Mouse (Mus musculus): ENCODE results near the gene Nadk2. TPM values are rescaled to one million over a fixed set of nuclear protein-coding genes. Genes with fewer than 3 reads are reported as not detected.

Gene Nadk2
- total RNA-seq, 2 experiments from 2014 or later = 28.1 TPM

DNA sequence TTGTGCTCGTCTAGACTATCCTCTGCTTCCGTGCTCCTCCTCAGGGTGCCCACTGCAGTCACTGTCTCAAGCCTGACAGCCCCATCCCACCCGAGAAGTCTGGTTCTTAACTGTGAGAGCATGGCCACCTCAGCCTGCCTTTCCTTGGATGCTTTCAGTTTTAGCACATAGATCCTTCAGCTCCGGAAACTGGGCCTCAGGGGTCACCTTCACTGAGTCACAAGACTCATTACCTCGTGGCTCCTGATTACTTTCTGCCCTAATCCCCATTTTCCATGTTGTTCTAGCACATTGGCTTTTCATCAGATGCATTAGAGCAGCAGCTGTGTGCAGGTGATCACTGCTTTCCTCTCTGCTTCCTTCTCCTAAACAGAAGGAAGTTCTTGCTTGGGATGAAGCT, 16.4 kb downstream of the Nadk2 start:
- intact Hi-C loops (cut with DNase I) = no loop called here
- DNase-seq = no peak

DNA sequence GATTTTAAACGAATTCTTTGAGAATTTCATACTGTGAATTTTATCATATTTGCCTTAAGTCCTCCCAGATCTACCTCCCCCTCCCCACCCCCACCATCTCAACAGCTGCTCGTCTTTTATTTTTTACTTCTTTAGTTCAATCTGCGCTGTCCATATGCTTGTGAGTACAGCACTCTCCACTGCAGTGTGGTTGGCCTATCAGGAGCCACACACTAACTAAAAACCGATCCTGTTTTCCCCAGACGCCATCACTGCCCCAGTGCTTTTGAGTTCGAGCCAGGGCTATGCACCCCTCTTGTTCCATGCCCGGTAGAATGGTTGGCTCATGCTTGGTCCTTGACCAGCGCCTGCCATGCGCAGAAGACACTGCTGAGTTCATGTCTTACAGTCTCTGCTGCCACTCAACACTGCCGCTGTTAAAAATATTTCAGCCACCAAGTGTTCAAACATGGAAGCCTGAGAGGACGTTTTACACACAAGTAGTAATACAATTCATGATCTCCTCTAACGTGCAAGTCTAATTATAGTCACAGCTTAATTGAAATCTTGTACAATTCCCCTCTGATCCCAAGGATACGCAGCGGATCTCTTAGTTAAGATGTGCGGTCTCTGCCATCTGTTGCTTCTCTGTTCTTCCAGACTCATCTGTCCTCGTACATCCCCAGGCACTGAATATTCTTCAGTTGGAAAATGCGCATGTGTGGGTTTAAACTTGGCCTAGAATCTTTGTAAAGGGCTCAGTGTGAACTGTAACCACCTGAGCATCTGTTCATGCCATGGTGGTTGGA, 17.0 kb downstream of the Nadk2 start:
- intact Hi-C loops (cut with DNase I) = no loop called here
- DNase-seq = no peak

DNA sequence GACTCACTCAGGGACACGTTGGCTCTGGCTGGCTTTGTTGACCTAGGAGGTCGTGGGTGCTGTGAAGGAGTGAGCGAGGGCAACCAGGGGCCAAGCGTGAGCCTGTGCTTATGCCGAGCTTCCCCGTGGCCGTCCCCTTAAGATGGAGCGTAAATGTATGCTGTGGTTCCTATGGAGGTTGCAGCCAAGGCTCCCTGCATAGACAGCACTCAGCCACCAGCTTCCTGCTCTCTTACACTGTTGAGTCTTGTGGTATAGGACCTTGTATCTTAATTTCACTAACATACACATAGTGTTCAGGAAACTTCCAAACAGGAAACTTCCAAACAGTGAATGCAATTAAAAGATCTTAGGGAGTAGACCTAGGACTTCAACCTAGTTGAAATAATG, 17.6 kb downstream of the Nadk2 start:
- intact Hi-C loops (cut with DNase I) = no loop called here
- no peak for DNase-seq

DNA sequence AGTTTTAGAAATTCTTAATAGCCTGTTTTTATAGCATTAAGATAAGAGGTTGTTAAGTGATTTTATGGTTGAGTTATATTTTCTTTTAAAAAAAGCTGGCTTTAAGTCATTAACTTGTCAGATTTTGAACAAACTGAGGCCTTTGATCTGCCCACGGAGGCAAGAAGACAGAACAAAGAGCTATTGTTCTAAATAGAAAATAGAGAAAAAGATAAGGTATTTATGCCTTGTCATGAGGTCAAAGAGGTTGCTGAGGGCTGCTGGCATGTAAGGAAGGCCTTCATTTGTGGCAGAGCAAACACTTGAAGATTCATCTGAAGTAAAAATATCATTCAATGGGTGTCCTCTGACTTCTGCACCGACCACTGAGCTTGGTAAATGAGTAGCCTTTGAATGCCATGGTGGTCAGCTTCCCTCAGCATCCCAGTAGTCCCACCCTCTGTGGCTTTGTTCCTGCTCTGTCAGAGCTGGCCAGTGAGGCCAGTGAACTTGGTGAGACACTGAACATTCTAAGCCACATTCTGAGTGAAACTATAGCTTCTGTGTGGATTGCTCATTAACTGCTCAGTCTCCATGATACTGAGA, 18.2 kb downstream of the Nadk2 start:
- no peak for DNase-seq
- intact Hi-C loops (cut with DNase I) = no loop called here

DNA sequence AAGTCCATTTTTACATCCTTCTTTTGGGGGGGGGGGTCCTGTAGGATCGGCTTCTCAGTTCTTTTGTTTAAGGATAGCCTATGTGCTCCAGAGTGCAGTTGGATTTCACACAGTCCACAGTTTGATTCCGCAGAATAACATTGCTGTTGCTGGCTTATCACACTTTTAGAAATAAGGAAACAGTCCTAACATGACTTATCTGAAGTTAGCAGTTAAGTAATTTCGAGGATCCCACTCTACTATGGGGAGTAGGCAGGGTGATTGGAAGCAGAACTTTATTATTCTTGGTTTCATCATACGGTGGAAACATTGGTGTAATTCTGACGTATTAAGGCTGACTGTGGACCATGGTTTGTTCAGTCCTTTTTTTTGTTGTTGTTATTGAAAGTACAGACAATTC, 19.6 kb downstream of the Nadk2 start:
- intact Hi-C loops (cut with DNase I) = no loop called here

DNA sequence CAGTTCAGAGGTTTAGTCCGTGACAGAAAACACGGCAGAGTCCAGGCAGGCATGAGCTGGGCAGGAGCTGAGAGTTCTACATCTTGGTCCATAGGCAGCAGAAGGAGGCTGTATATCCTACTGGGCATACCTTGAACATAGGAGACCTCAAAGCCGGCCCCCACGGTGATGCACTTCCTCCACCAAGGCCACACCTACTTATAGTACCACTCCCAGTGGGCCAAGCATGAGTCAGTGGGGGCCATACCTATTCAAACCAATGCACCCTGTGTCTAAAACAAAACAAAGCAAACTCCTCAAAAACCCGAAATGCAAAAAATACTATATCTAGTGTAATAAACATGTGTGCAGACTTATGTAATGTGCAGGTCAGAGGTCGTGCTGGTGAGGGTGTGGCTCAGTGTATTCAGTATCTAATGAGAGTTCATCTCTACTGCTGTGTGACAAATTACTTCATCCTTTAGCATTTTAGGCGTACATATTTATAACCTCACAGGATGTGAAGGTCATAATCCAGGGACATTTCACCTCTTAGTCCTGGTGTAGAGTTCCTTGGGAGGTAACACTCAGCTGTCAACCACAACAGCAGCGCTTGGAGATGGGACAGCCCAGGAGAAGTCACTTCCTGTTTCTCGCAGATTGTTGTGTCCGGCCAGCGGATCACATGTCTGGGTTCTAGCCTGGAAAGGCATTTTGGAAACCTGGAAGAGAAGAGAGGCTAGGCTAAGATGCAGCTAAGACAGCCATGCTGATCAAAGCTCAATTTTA, 22.7 kb downstream of the Nadk2 start:
- DNase-seq = no peak
- intact Hi-C loops (cut with DNase I) = no loop called here

More for the DNA sequence above, 19.6 kb downstream of the Nadk2 start:
- DNase-seq = no peak

DNA sequence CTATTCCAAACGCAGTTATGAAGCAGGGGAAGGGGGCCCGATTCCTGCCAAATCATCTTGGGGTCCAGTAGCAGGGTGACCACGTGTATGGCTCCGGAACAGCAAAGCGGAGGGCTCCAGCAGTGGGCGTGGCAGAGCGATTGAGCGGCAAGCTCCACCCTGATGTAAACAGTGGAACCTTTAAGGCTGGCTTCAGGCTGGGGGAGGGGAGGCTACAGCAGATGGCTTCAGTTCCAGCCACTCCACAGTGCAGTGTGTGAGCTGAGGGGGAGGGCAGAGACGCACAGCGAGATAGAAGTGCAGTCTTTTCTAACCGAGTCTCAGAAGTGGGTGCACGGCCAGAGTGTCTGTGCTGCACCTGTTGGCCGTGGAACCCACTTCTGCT, 23.3 kb downstream of the Nadk2 start:
- intact Hi-C loops (cut with DNase I) = no loop called here
- DNase-seq = peak; percentile 64

DNA sequence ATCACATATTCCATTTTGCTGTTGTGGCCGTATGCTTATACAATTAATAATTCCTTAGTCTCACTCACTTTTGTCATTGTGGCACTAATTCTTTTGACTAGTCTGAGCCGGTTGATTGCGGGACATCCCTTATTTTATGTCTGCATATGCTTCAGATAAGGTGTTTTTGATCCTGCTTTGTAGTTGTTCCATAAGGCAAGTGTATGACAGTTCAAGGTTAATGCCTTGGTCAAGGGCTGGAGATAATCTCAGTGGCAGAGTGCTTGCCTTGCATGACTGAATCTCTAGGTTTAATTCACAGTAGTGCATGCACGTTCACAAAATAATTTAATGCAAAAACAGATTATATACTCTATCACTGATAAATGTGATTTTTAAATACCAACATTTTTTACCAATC, 25.8 kb downstream of the Nadk2 start:
- DNase-seq = no peak
- intact Hi-C loops (cut with DNase I) = no loop called here

DNA sequence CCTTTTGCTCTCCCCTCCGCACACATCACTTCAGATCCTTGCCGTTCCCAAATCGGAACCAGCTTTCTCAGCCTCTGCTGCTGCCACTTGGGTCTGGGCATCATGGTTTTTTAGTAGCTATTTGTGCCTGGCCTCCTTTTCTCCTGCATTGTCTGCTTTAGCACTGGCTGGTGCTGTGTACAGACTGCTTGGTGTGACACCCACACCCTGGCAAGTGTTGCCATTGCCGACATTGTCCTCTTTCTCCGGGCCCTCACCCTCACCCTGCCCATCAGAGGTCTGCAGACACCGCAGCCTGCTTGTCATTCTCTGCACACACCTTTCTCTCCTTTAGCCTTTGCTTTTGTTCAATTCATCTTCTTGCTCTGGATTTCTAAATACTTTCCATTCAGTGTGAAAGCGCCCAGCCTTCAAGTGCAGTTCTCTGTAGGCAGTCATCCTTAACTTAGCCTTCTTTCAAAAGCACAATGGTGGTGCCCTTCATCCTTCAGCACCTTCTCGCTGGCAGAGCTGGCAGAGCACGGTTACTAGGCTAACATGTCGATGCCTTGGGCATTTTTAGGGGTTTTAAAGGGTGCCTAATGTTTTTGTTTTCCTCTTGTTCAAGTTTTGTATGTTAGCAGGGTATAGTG, 29.5 kb downstream of the Nadk2 start:
- intact Hi-C loops (cut with DNase I) = no loop called here
- DNase-seq = no peak

DNA sequence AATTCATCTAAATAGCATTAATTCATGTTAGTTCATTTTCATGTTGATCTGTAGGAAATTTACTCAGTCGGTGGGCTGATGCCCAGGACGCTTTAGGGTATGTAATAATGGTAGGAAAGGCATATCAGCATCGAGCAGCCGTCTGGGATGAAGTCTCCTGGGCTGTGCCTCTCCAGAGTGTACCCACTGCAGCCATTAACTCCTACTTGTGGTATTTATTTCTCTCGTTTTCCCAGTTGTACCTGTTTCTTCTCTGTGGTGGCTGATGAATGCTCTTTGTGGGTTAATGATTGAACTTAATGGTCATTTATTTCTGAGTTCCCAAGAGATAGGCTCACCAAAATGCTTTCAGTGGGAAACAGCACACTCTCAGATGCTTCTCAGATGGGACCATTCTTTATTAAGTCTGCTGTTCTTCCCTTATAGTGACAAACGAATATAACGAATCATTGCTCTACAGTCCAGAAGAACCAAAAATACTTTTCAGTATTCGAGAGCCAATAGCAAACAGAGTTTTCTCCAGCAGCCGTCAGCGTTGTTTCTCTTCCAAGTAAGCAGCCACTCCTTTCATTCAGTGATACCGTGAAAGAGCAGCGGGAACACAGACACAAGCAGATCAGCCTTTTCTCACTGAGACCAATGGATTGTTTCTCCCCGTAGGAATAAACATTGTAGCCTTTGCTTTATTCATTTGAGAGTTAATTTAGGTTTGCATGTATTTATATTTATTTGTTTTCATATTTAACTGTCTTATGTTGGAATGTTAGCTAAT, 35.4 kb downstream of the Nadk2 start:
- intact Hi-C loops (cut with DNase I) = no loop called here
- no peak for DNase-seq

DNA sequence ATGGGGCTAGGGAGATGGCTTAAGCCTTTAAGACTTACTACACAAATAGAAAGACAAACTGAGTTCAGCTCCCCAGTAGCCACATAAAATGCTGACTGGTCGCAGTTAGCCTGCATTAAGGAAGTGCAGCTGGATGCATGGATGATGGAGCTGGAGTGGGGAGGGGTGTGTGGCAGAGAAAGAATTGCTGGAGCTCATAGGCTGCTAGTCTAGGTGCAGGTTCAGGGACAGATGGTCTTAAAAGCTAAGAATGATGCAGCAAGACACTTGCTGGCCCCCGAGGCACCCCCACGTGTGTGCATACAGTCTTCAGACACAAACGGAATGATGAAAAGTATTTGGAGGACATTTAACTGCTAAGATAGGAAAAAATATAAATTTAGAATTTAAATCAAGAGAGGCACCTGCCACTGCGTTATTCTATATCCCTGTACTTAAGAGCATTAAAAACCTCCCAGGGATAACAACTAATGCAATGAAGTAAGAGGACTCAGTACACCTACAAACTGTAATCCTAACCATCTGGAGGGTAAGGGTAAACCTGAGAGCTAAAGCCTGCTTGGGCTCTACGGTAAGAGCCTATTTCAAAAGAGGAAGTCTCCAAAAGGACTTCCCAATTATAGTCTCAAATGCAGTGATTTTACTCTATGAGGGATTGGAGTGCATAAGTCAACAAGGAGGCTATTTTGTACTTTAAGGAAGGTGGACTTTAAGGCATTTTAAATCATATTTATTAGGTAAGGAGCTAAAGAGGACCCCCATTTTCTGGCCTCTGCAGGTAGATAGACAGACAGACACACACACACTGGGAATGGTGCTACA, 39.7 kb downstream of the Nadk2 start:
- intact Hi-C loops (cut with DNase I) = no loop called here
- no peak for DNase-seq

DNA sequence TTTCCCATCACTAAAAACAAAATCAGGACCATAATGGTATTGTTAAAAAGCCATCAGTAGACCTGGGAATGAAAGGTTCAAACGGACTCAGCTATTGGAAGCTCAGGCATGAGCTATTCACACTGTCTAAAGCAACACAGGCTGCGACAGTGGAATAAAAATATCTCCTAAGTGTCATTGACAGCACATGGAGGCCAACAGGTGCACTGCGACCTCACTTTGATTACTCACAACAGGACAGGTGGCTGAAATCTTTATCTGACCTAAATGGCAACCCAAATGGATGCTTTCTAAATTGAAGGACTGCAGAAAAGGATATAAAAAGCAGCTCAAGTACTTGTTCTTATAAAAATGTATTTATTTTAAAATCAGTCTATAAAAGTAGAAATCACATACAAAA, 40.6 kb downstream of the Nadk2 start:
- intact Hi-C loops (cut with DNase I) = no loop called here
- no peak for DNase-seq

DNA sequence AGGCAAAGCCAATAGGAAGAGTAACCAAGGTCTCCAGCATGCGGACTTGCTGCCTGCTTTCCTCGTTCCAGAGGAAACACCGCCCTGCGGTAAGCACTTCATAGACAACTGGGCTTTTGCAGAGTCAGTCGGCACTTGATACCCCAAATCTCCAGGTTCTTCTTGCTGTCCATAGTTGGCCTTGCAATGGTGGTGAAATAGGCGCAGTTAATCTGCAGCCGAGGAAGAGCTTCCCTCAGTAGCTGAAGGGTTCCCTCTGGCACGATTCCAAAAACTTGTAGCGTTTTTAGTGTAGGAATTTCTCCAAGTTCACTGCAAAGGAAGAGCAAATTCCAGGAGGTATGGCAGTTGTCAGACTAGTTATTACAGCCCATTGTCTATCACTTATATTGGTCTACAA, 42.5 kb downstream of the Nadk2 start:
- no peak for DNase-seq
- intact Hi-C loops (cut with DNase I) = no loop called here

DNA sequence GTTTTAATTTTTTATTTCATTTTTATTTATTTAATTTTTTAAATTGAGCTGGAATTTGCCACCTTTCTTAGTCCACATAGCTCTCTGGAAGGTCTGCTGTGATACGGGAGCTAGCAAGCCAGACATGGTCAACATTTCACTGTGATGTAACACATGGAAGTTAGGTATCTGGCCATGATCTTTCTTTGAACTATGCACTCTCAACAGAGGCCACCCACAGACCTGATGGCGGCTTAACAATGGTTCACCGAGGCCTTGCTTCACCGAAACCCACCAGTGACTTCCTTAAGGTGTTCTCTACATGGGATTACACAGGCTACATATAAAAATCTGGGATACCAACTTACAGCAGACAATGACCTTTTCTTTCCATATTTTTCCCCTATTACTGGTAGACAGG, 43.1 kb downstream of the Nadk2 start:
- intact Hi-C loops (cut with DNase I) = no loop called here
- DNase-seq = no peak

DNA sequence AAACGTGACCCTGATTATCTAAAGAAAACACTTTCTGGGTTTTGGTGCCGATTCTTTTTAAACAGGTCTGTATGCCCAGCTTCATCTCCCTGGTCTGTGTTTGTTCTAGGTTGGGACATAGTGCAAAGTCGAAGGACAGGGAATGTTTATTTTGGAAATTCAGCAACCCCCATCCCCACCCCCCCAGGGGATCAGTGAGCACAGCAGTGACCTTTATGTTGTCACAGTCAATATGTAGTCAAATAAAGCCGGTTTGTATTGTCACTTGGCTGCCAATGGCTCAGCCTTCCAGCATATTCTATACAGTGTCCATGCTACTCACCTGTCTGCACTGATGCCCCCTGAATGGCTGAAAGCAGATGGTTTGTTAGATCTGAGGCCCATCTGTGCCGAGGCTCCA, 43.5 kb downstream of the Nadk2 start:
- intact Hi-C loops (cut with DNase I) = no loop called here
- DNase-seq = no peak

DNA sequence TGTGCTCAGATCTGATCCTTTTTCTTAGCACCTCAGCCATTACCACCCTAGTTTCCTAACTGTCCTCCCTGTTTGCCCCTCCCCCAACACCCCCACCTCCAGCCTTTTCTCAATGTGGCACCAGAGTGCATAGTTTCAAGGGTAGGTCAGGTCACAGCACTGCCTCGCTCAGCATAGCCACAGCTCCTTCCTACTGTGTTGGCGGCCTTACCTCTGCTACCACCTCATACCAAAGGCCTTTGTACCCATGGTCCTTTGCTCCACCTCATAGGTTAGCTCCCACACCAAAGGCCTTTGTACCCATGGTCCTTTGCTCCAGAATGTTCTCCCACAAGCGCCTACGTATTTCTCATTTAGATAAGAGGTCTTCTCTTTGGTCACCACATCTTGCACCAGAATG, 47.8 kb downstream of the Nadk2 start:
- no peak for DNase-seq
- intact Hi-C loops (cut with DNase I) = no loop called here

DNA sequence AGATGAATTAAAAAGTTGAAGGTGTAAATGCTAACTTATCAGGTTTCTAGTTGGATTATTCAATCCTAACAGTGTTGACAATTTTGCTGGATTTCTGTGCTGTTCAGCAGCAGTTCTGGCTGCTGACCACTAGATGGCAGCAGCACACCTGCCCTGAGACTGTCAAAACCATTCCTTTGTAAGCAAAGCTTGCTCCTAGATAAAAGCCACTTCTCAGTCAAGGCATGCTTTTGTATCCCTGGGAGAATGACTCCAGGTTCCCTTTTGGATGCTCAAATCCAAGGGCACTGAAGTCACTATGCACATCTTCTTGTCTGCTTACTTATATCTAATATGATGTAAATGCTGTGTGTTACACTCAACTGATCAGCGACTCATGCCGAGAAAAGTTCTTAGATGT, 49.0 kb downstream of the Nadk2 start:
- peak; percentile 30 for DNase-seq

DNA sequence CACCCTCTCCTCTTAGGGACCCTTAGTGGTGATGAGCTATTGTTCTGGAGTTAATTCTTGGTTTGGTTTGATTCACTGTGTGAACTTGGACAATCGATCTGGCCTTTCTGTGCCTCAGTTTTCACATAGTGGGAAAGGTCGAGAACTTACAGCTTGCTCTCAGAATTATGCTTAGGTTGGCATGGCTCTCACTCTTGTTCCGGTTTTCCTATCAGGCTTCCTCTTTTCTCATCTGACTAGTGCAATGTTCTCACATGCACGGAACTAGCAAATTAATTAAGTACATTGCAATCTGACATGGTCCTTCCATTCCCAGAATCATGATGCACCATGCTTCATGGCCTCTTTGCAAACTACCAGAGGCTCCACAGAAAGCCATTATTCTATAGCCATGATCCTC, 51.9 kb downstream of the Nadk2 start:
- intact Hi-C loops (cut with DNase I) = no loop called here
- DNase-seq = no peak

More for the DNA sequence above, 49.0 kb downstream of the Nadk2 start:
- intact Hi-C loops (cut with DNase I) = no loop called here

DNA sequence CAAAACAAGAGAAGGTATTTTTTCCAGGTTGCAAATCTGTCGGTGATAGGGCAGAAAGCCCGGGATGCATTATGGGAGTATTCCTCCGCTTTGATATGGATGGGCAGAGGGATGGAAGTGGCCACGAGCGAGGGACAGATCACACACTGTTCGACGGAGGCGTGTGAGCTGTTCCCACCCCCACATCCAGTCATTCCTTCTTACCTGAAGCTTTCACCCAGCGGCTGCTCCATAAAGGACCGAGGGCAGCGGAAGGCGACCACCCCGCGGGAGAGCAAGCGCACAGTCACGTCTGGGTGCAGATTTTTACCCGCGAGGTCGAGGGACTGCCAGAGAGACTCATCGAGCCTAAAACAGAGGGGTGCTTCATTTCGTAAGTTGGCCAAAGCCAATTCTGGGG, 53.8 kb downstream of the Nadk2 start:
- no peak for DNase-seq
- intact Hi-C loops (cut with DNase I) = no loop called here
